Mouse (Mus musculus) intestine, postnatal 0 days (tissue): ENCODE data around the gene Dok3. TPM values are rescaled to one million over a fixed set of nuclear protein-coding genes. Genes with fewer than 3 reads are reported as not detected.

Experiments
- ATAC-seq: fragments of 200-750 bp; cut with Nextera tagmentation; 2 replicates; pipeline ENCODE4 v1.8.0; 2017; ENCODE audit warnings: mild to moderate bottlenecking, moderate TSS enrichment, moderate library complexity
- H3K27ac ChIP-seq: fragments of 300-500 bp; sonication (generic); 2 replicates; pipeline ENCODE4 v1.5.1; 2014; ENCODE audit warnings: mild to moderate bottlenecking, low read depth, low read length, moderate library complexity
- H3K27me3 ChIP-seq: fragments of 300-500 bp; sonication (generic); replicated peaks from 2 replicates; pipeline ENCODE4 v1.6.1; 2014; ENCODE audit warnings: low read length, mixed read lengths; ENCODE audit not compliant: control insufficient read depth, insufficient read depth
- H3K36me3 ChIP-seq: fragments of 300-500 bp; sonication (generic); 2 replicates; pipeline ENCODE4 v1.6.1; 2014; ENCODE audit warnings: mild to moderate bottlenecking, moderate library complexity; ENCODE audit not compliant: control insufficient read depth, insufficient read depth
- H3K4me1 ChIP-seq: fragments of 300-500 bp; sonication (generic); replicated peaks from 2 replicates; pipeline ENCODE4 v1.6.1; 2014; ENCODE audit warnings: antibody characterized with exemption, low read length, mixed read lengths; ENCODE audit not compliant: control insufficient read depth, insufficient read depth
- H3K4me2 ChIP-seq: fragments of 300-500 bp; sonication (generic); replicated peaks from 2 replicates; pipeline ENCODE4 v1.6.1; 2014; ENCODE audit warnings: low read depth, mild to moderate bottlenecking, moderate library complexity
- H3K4me3 ChIP-seq: fragments of 300-500 bp; sonication (generic); 2 replicates; pipeline ENCODE4 v1.5.1; 2014; ENCODE audit warnings: low read depth, low read length
- H3K9ac ChIP-seq: fragments of 300-500 bp; sonication (generic); 2 replicates; pipeline ENCODE4 v1.6.1; 2014; ENCODE audit warnings: mild to moderate bottlenecking, low read depth, low read length
- H3K9me3 ChIP-seq: fragments of 300-500 bp; sonication (generic); 2 replicates; pipeline ENCODE4 v1.6.1; 2016; ENCODE audit warnings: mixed run types; ENCODE audit not compliant: control insufficient read depth
- CTCF ChIP-seq: sonication (generic); IDR thresholded peaks from 2 replicates; pipeline ENCODE4 v1.5.1; 2016; ENCODE audit warnings: low read depth, mild to moderate bottlenecking, control low read depth, antibody characterized with exemption, moderate library complexity
- WGBS: fragments of 180-500 bp; shearing (Covaris S2); extraction: QIAGEN DNeasy Blood & Tissue Kit; methylation state at CpG from one replicate; pipeline ENCODE4 v1.1.7; 2014; 5-methylcytosine and 5-hydroxymethylcytosine counted together
- polyA plus RNA-seq: library from polyadenylated mRNA; unstranded; fragments of >200 nt; fragmentation: Nextera tagmentation; extraction: Ambion mirVana; gene quantifications from 2 replicates; pipeline ENCODE4 v1.2.1, GENCODE M21; 2015

Dok3 gene
- polyA plus RNA-seq, 1 experiment from 2014 or later = 1.6 TPM

DNA sequence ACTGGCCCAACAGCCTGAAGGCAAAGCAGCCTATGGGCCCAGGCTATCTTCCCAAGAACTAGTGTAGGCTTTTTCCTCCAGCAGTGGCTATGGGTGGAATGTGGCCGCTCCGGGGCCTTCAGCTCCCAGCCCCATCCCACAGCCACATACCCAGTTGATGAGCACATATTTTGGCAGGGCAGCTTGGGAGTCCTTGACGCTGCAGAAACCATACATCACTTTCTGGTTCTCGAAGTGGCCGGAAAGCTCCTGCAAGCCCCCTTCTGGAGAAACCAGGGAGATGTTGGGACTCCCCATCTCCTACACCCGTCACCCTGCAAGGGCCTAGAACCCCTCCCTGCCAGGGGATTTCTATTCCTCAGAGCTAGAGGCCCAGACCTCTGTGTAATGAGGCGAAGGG lies 46.6 kb downstream of the Dok3 start:
- H3K27me3 ChIP-seq = peaks cover 9% of the 10 kb centered on the region; the same call in 1 of the 2 replicates
- H3K27ac ChIP-seq = 0 out of 2 replicates have a peak overlapping the region, but pooled peaks have one; percentile 50
- 0 out of 2 replicates have a peak, but pooled peaks have one; percentile 4 for ATAC-seq
- H3K36me3 ChIP-seq = peaks cover 13% of the 10 kb centered on the region; the same call in 1 of the 2 replicates
- H3K4me1 ChIP-seq = 0 out of 2 replicates have a peak, but pooled peaks cover 2% of the 10 kb centered on the region
- H3K4me3 ChIP-seq = no peak overlapping the region
- H3K9ac ChIP-seq = no peak overlapping the region
- H3K4me2 ChIP-seq = no peak overlapping the region
- no peaks in the 10 kb centered on the region for H3K9me3 ChIP-seq
- TF ChIP-seq CTCF = peak; percentile 57
- 64% methylated on average over 7 of the region's 7 CpGs for WGBS

DNA sequence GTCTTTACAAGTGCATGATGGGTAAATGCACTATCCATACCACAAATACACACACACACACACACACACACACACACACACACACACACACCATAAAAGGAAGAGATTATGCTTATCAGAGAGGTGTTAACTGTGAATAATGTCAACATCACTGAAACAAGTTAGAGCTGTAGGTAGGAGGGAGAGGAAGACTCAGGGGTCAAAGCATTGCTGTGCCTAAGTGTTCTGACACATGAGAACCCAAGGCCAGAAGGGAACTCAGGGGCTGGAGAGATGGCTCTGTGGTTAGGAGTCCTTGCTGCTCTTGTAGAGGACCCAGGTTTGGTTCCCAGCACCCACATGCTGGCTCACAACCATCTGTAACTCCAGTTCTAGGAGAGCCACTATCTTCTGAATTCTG lies 49.2 kb downstream of the Dok3 start:
- Histone ChIP-seq H3K36me3 (peaks cover 22% of the 10 kb centered on the region; the same call in 1 of the 2 replicates), H3K4me1 (no peaks in the 10 kb centered on the region), H3K27ac (no peak overlapping the region), H3K4me3 (no peak overlapping the region), H3K9ac (no peak overlapping the region), H3K27me3 (no peaks in the 10 kb centered on the region; the same call in 1 of the 2 replicates), H3K9me3 (no peaks in the 10 kb centered on the region), H3K4me2 (no peak overlapping the region)
- no peak for TF ChIP-seq CTCF
- ATAC-seq = no peak

DNA sequence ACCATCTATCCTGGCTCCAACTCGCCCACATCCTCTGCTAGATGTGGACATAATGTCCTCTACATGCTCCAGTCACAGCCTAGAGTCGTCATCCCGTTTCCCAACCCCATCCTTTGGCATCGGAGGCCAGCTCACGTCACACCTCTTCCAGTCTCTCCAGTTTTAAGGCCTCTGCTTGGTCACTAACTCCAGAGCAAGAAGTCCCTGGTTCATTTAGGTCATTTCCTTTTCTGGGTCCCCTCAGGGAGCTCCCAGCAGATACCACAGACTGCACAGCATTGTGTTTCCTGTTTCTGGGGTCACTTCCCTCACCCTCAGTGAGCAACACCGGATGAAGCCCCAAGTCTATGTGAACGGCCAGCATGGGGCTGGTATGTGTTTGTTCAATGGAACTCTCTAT lies 50.1 kb downstream of the Dok3 start:
- peaks cover 22% of the 10 kb centered on the region; the same call in 1 of the 2 replicates for H3K36me3 ChIP-seq
- no peak for TF ChIP-seq CTCF
- no peaks in the 10 kb centered on the region for H3K9me3 ChIP-seq
- no peak overlapping the region; the same call in 1 of the 2 replicates for H3K27ac ChIP-seq
- no peaks in the 10 kb centered on the region; the same call in 1 of the 2 replicates for H3K27me3 ChIP-seq
- ATAC-seq = no peak
- no peaks in the 10 kb centered on the region for H3K4me1 ChIP-seq
- no peak overlapping the region for H3K4me2 ChIP-seq
- H3K9ac ChIP-seq = no peak overlapping the region
- WGBS = 74% methylated on average over 7 of the region's 7 CpGs
- no peak overlapping the region for H3K4me3 ChIP-seq

DNA sequence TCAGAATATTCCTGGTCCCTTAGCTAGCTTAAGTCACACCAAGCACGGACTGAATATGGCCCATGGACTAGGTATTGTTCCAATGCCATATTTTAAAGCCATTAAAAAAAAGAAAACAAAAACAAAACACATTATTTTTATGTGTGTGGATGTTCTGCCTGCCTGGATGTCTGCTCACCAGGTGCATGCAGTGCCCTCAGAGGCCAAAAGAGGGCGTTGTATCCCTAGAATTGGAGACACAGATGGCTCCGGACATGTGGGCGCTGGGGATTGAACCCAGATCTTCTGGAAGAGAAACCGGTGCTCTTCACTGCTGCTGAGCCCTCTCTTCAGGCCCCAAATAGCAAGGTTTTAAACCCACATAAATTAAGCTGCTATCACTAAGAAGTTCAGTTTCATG lies 51.1 kb downstream of the Dok3 start:
- H3K4me2 ChIP-seq = no peak overlapping the region
- H3K36me3 ChIP-seq = peaks cover 22% of the 10 kb centered on the region; the same call in 1 of the 2 replicates
- no peak overlapping the region for H3K9ac ChIP-seq
- no peaks in the 10 kb centered on the region for H3K9me3 ChIP-seq
- no peaks in the 10 kb centered on the region for H3K4me1 ChIP-seq
- TF ChIP-seq CTCF = peak; percentile 66
- 57% methylated on average over 5 of the region's 5 CpGs for WGBS
- H3K27me3 ChIP-seq = peaks cover under 1% of the 10 kb centered on the region; the same call in 1 of the 2 replicates
- H3K4me3 ChIP-seq = no peak overlapping the region
- H3K27ac ChIP-seq = no peak overlapping the region
- no peak for ATAC-seq

DNA sequence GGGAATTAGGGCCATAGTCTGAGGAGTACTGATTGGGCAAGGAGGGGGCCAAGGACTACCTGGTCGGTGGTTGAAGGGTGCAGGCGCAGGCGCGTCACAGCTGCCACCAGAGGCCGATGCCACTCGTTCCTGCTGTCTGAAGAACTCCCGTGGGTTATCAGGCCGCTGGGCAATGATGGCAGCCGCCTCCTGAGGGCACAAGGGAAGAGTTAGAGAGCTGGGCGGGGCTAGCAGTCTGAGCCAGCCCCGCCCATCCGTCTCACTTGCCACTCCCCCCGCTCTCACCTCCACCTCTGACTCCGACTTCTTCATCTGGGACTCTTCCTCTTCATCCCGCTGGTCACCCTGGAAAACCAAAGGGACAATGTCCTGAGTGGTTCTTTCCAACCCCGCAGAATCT lies 51.6 kb downstream of the Dok3 start:
- Histone ChIP-seq H3K4me1 (no peaks in the 10 kb centered on the region), H3K4me2 (no peak overlapping the region), H3K9ac (no peak overlapping the region), H3K27ac (no peak overlapping the region), H3K36me3 (peaks cover 22% of the 10 kb centered on the region; the same call in 1 of the 2 replicates), H3K4me3 (no peak overlapping the region), H3K9me3 (no peaks in the 10 kb centered on the region), H3K27me3 (peaks cover 5% of the 10 kb centered on the region; the same call in 1 of the 2 replicates)
- no peak for ATAC-seq
- TF ChIP-seq CTCF = no peak
- WGBS = 61% methylated on average over 16 of the region's 16 CpGs

DNA sequence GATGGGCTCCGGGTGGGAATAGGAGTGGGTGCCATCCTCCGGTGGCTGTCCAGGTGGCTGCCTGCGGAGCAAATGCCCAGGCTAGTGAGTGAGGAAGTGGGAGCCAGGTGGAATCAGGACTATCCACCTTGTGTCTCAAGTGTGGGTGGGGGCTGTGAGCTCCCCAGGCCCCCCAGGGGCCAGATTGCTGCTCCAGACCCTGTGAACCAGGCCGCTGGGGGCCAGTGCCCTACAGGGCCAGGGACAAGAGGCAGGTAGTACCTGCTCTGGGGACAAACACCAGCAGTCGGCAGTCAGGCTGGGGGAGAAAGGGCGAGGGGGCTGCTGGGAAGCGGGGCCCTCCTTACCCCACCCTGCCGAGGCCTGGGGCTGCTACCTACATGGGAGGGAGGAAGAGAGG lies 52.8 kb downstream of the Dok3 start:
- Histone ChIP-seq H3K4me3 (no peak overlapping the region), H3K27me3 (peaks cover 5% of the 10 kb centered on the region; the same call in 1 of the 2 replicates), H3K27ac (no peak overlapping the region), H3K4me1 (0 out of 2 replicates have a peak, but pooled peaks cover 2% of the 10 kb centered on the region), H3K4me2 (no peak overlapping the region), H3K9ac (no peak overlapping the region), H3K36me3 (peaks cover 18% of the 10 kb centered on the region; the same call in 1 of the 2 replicates), H3K9me3 (no peaks in the 10 kb centered on the region)
- whole genome bisulfite sequencing = 84% methylated on average over 8 of the region's 8 CpGs
- ATAC-seq = no peak
- no peak for TF ChIP-seq CTCF
